Mouse (Mus musculus) urinary bladder, adult 18-20 months (tissue): ENCODE results near the gene Hspb6.
A peak's percentile ranks its signal among the peaks of the same experiment; 100 is the strongest.

Source experiments
- DNase-seq, 2 experiments: peaks; one replicate each; pipeline ENCODE4 v3.0.0; 2022; ENCODE audit warnings: low spot score in 2 of 2, mixed read lengths in 2 of 2

The Hspb6 gene

DNA sequence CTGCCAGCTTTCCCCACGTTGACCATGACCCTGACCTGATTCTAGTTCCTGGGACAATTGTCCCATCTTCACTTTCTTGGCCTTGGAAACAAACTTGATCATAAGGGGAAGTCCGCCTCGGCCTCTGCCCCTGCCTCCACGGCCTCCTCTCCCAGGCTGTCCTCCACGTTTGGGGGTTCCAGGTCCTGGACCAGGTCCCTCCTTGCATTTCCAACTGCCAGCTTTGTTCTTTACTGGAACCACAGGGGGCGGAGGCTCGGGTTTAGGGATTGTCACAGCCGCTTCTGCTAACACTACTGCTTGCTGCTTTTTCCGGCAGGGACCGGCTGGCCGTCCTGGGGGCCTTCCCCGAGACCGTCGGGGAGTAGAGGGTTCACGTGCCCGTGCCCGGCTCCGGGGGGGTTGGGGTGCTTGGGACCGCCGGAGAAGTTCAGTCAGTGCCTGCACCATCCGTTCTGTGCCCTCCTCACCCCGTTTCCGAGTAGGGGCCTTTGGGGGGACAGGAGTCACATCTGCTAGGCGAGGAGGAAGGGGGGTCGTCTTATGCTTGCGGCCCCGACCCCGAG lies 34.6 kb downstream of the Hspb6 start:
- no peak for DNase-seq

DNA sequence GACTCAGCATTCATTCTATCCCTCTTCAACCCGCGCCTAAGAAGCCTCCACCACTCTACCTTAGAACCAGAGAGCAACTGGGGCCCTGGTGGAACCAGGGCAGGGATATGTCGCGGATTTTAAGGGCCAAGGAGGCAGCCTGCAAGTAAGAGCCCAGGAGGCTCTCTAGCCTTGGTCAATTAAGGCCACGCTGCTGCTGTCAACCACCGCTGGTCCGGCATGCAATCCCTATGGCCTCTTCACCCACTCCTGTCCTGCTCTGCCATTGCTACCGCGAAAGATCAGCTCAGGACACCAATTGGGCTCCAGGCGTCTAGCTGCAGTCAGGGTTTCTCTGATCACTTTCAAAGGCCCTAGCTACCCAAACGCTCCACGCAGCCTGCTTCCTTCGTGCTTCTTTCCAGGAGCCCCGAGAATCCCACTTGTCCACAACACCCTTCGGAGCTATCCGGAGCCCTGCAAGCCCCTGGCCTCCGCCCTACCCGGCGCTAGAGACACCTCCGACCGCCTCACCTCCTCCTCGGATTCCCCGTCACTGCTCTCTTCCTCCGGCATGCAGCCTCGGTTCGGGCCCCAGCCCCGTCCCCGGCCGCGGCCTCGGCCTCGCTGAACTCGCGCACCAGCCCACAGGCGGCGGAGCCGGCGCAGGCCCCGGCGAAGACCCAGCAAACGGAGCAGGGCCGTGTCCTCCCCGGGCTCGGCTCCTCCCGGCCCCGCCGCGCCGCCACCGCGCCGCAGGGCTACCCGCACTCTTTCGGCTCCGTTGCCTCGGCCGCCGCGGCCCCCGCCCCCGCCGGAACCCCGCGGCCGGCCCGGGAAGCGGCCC lies 36.1 kb downstream of the Hspb6 start:
- DNase-seq: peak in 1 of 2 experiments; percentile 73

DNA sequence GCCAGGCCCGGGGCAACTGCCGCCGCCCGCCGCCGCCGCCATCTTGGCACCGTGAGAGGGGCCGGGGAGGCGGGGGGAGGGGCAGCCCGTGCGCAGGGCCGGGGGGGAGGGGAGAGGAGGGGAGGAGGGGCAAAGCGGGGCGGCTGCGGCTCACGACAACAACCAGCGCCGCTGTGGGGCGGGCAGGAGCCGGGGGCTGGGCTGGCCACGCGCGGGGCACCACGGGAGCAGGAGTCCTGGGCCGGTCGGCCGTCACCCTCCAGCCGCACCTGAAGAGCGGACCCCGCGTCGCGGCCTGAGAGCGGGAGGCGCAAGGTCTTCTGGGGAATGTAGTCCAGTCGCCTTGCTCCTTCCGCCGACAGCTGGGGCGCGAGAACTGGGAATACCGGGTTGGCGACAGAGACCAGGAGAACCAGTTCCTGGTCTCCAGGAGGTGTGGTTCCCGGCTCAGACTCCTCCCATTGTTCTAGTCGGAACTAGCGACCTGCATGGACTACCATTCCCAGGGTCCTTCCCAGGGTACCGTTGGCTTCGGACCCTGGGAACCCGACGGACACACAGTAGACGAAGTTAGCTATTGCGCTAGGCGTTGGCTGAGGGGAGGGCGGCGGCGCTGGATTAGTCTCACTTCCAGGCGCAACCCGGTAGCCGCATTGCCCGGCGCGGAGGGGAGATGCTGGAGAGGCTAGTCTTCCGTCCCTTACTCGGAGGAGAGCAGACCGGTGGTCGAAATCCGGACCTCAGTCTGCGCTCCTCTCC lies 36.9 kb downstream of the Hspb6 start, which contains the start of gene Kmt2b:
Kmt2b (minus strand) TSS at position 51 of the 759 bp plus-strand sequence.
- DNase-seq: peak; percentile 89 to 98

DNA sequence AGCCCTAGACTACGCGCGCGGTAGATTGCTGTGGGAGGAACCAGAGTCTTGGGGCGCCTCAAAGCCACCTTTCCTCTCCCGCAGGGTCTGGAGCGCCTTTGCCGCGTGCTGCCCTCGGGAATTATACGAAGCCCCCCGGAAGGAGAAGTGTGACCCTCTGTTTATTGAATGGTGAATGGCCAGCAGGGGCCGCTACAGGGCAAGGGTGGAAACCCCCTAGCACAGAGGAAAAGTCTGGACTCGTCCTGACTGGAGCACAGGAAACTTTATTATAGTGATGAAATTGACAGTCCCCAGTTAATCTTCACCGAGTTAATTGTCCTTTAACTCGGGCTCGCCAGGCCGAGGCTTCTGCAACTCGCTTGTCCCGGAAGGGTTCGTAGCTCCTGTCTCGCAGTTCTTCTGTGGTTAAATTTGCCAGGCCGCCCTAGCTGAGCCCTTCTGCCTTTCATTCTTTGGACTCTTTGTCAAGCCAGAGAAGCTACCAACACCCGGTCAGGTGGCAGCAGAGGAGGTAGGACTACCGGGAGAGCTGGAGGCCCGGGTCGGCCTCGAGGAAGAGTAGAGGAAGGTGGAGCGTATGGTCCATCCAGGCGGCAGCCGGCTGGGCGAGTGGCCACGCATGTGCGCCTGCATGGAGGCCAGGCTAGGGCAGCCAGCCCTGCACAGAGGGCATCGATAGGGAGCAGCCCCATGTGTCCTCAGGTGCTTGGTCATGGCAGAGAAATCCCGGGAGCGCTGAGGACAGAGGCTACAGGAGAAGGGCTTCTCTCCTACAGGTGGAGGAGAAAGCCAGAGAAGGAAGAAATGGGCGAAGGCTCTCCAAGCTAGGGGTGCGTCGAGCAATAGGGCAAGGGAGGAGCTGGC lies 37.7 kb downstream of the Hspb6 start:
- peak; percentile 73 to 85 for DNase-seq

DNA sequence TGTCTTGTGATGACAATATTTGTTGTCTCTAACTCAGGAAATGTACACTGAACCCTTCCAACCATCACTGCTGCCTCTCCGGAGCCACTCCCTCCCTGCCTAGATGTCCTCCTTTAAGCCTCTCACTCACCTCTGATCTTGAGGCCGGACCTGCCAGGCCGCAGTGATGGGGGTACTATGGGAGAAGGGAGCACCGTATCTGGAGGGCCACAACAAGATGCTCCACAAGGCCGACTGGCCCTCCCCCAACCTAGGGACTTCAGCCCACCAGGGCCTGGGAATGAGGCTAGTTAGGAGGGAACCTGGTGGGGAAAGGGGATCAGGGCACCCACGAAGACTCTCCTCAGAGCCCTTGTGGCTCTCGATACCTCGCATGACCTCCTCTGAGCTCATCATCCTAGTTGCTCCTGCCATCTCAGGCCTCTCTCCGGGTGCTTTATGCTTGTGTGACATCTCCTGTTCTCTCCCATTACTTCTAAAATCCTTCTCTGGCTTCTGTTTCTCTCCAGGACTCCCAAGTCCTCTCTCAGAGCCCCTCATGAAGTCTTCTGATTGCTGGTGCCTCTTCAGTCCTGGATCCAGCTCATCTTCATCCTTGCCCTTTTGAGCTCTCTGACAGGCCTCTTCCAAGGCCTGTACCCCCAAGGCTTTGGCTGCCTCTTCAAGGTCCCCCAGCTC lies 39.1 kb downstream of the Hspb6 start:
- DNase-seq: no peak

DNA sequence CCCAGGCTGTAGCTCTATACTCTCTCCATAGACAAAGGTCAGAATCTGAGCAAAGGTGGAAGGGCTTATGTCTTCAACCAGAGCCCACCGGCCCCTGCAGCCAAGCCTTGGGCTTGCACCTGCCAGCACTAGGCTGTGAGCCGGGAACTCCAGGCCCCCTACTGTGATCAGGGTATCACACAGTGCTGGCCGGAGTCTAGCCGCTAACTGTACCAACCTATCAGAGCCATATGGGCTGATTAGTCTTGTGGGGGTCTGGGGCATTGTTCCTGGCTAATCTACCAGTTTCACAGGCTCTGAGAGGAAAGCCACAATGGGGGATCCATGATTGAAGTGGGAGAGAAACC lies 39.6 kb downstream of the Hspb6 start:
- DNase-seq: no peak

DNA sequence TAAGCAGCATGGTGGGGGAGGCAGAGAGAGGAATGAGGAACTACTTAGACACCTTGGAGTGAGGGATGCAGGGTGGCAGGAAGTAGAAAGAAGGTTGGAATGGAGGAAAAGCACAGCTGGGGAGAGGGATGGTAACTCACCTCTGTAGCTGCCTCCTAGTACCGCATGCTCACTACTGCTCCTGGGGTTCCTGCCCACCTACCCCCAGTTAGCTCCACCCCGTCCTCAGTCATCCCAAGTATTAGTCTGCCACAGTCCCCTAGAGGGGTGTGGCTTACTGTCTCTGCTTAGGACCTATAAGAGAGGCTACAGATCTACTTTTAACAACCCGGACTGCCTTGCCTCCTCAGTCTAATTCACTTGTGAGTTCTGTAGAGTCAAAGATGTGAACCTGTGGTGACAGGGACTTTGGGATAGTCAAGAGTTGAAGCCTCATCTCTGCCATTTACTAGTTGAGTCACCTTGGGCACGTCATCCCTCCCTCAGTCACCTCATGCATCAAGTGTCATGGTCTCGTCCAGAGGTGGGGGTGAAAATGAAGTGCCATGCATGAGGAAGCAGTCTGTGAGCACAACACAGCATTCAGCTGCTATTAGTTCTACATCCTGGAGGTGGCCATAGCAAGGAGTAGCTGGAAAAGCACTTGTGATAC lies 40.9 kb downstream of the Hspb6 start:
- DNase-seq: no peak

DNA sequence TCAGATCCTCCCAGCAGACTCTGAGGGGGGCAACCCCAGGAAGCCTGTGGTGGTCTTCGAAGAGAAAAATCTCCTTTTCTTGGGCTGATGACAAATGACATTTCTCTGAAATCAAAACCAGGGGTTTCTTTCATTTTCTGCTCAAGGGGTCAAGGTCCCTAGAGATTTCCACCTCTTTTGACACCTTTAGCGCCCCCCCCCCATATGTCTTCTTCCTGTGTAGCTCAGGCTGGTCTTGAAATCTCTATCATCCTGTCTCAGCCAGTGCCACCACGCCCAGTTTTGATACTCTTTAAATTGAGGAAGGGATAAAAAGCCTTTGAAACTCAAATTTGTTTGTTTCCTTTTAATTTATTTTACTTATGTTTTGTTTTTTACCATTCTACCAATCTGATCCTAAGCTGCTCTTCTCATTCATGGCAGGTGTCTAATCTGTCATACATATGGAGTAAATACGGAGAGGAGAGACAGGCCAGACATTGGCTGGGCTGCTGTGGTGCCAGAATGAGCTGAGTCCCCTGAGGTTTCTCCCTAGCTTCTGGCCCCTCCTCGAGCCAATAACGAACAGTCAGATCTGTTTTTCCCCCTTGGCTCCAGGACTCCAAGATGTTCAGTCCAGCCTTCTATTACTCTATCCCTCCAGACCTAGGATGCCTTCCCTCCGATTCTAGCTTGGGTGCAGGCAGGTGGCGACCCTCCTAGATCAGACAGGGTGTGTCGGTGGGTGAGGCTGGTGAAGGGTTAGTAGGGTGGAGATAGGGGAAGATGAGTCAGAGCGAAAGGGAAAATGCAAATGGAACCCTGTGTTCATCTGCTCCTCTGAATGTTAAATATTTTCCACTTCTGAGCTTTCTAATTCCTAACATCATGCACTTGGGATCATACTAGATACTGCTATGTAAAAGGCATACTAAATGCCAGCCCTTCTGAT lies 41.9 kb downstream of the Hspb6 start:
- no peak for DNase-seq

DNA sequence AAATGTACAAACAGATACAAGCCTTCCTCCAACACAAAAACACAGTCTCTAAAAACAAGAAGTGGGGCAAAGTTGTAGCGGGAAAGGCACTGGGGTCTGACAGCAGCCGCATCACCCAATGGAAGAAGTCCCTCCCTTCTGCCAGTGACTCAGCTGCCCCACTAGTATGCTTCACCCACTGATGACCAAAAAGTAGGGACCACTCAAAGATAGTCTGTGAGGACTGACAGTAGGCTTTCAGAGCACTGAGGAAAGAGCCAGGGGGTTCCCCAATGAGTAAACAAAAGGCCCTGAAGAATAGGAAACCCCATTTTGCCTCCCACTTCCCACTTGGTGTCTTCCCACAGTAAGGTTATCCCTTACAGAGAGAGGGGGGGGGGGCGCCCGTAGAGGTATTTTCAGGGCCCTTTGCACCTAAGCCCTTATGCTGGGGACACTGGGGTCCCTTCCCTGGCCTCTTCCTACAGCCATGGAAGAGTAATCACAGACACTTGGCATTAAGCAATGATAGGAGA lies 42.6 kb downstream of the Hspb6 start:
- DNase-seq: no peak

DNA sequence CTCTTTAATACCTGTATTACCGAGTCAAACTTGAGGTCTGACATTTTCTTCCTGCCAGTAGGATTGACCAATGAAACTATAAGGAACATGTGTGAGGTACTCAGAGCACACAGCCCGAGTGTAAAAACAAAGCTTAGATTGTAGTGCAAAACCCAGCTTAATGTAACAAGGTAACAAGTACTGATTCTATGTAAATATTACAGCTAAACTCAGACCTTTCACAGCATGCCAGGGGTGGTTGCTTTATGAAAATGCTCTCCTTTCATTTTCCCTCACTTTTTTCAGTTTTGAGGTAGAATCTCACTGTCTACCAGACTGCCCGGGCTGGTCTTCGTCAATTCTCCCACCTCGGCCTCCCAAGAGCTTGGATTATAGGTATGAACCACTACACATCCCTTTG lies 44.1 kb downstream of the Hspb6 start:
- no peak for DNase-seq

DNA sequence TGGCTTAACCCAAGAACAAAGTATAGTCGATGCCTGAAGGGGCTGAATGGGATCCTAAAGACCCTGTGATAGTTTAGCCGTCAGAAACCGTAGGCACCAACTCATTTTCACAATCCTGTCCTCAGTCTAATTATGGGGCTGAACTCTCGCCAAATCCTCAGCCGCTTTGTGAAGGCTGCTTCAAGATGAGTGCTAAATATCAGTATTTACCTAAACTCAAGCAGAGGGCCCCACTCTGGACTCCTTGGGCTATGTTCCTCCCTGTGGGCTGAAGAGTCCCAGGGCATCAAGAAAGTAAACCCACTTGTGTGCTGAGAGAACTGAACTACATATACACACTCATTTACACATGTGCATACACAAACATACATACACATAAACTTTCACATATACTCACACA lies 44.8 kb downstream of the Hspb6 start:
- no peak for DNase-seq

DNA sequence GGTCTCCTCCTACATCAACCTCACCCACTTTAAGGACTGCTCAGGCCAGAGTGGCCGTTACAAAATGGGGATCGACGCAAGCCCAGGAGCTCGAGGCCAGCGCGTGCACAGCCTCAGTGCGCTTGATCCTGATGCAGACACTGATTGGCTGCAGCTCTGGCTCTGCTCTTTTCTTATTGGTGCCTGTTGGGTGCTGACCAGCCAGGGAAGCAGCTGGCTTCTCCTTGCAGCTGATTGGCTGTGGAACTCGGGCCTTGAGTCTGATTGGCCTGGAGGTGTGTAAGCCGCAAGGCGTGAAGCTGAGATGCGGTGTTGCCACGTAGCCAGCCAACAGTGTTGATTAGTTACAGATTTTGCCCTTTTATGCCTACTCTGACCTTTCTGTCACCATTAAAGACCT lies 46.8 kb downstream of the Hspb6 start, which contains the start of gene Zbtb32:
Zbtb32 (minus strand) TSS at position 124 of the 400 bp plus-strand sequence.
- no peak for DNase-seq

DNA sequence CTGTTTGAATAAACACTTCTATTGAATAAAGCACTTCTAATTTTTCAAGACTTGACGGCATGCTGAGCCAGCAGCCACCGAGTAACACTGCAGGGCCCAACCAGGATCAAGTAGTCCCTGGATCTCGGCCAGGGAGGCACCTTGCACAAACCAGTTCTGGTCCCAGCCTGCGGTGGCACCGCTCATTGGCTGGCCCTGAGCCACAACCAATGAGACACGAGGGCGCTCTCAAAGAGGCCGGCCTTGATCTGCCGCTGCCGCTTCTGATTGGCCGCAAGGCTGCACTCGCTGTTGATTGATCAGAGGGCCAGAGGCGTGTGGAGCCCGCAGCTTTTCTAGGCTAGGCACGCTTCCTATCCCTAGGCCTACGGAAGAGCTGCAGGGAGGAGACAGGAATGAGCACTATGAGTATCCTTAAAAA lies 48.0 kb downstream of the Hspb6 start:
- peak; percentile 75 to 85 for DNase-seq

DNA sequence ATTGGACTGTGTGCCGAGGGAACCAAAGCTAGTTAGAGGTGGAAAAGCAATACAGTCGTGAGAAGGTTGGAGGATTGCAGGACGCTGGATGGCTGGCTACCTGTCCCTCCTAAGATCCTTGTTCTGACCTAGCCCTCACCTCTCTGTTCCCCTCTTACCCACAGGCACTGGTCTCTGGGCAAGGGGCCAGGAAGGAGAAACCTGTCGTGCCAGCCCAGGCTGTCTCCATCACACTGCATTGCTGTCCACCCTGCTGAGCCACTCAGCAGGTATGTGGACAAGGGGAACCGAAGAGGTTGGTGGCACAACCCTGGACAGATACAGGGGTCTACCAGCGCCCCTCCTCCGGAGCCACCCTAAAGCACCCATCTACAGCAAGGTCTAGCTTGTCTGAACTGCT lies 48.7 kb downstream of the Hspb6 start:
- DNase-seq: peak; percentile 61 to 86

DNA sequence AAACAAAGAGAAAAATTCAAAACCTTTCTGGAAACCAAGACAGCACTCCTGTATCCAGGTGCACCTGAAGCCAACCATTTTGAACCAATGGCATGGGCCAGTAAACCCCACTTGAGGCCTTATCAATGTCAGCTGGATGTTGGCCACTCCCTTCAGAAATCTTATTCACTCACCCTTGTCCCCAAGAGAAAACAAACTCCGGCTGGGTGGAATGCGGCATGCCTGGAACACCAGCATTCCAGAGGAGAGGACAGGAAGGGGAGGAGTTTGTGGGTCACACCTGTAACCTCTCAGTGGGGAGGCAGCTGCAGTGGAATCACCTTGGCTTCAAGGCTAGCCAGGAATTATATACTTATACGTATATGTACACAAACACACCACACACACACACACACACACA lies 50.6 kb downstream of the Hspb6 start:
- peak in 1 of 2 experiments; percentile 78 for DNase-seq

DNA sequence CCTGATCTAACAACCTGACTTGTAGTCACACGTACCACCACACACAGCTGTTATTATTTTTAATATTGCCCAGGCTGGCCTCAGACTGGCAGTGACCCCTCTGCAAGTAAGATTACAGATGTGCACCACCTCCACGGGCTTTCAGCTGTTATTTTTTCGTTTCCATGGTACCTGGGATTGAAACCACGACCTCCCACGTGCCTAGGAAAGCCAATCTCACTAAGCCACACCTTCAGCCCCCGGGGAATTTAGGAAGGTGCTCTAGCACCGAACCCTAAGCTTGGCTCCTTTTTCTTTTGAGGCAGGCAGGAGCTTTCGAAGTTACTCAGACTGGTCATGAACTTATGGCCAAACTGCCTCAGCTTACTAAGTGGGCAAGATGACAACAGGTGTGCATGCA lies 52.4 kb downstream of the Hspb6 start:
- no peak for DNase-seq

DNA sequence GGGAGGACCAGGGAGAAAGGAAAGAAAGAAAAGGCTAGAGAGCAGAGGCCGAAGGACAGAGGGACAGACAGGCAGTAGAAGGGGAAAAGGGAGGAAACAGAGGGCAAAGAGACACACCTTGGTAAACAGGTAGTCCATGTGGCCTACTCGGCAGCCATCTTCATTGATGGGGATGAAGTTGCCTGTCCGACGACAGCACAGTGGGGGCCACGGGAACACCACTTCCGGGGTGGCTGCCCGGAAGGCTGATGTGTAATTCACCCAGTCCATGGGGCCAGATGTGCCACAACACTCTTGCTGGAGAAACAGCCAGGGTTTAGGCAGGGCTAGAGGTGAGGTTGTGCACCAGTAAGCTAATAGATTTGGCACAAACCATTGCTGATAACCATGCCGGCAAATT lies 53.0 kb downstream of the Hspb6 start:
- DNase-seq: no peak
